Mouse (Mus musculus): ENCODE data around the gene Scaf4. TPM values are rescaled to one million over a fixed set of nuclear protein-coding genes. Genes with fewer than 3 reads are reported as not detected.
A peak's percentile ranks its signal among the peaks of the same experiment; 100 is the strongest.

Scaf4 gene
- polyA plus RNA-seq, 1 experiment = 40.1 TPM

DNA sequence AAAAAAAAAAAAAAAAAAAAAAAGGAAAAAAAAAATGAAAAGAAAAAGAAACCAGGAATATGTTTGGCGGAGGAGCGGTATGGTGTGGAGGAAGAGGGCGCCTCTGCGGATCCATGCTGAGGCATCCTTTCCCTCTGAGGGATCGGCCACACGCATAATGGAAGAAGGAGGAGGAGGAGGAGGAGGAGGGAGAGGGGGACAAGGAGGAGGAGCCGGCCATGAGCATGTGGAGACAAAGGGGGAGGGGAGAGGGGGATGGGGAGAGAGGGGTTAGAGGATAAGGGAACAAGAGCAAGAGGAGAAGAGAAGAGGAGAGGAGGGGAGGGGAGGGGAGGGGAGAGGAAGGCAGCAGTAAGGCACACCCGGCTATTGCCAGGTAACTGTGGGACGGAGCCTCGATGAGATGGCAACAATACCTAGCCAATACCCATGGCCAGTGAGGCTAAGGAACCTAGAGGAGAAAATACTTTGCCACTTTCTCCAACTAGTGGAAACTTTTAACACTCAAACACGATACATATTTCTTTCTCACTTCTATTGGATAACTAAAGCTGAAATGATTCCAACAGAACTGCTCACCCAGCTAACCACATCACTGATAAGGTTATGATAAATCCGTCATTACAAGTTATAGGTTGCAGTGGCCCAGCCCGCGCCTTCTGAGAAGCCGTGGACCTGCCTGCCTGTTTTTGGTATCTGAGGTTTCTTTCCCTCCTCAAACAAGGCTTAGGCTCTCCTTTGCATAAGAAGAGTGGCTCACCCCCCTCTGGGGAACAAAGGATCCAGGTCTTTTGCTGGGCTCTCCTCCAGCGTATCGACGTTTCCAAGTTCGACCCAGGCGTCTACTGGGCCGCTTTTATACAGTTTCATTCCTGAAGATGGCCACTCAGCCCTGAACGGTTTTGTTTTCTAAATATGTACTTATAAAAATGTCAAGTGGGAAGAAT is 13.4 kb upstream of the Scaf4 start:
- no peak overlapping the region for H3K27ac ChIP-seq (ENCODE audit: insufficient read depth, low read length)
- H3K4me3 ChIP-seq (ENCODE audit: insufficient read depth, low read length) = no peak overlapping the region
- no peaks in the 10 kb centered on the region for H3K4me1 ChIP-seq (ENCODE audit: control insufficient read depth, insufficient read depth, low read length)
- TF ChIP-seq CTCF (IDR thresholded peaks at IDR 0.05; ENCODE audit: extremely low read depth, insufficient read depth, low read length) = no peak
- TF ChIP-seq POLR2A (IDR thresholded peaks at IDR 0.05; ENCODE audit: extremely low read depth, insufficient read depth, low read length) = no peak

DNA sequence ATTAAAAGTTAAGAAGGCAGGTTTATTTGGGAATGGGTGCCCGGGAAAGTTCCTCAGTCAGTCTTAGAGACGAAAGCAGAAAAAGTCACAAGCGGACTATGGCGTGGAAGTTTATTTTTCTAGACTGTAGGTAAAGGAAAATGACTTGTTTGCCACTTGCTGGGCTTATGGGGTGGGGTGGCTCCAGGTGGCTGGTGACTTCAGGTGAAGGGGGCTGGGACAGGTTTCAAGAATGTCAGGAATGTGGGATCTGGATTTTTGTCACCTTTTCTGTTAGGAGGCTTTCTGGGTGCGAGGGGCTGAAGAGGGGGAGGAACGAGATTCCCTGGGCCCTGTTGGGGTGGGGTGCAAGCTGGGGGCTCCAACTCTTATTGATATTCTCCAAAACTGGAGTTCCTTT is 7.4 kb upstream of the Scaf4 start:
- Histone ChIP-seq H3K27ac (ENCODE audit: insufficient read depth, low read length) (no peak overlapping the region), H3K4me1 (ENCODE audit: control insufficient read depth, insufficient read depth, low read length) (no peaks in the 10 kb centered on the region), H3K4me3 (ENCODE audit: insufficient read depth, low read length) (no peak overlapping the region)
- TF ChIP-seq CTCF (IDR thresholded peaks at IDR 0.05; ENCODE audit: extremely low read depth, insufficient read depth, low read length) (no peak), POLR2A (IDR thresholded peaks at IDR 0.05; ENCODE audit: extremely low read depth, insufficient read depth, low read length) (no peak)

DNA sequence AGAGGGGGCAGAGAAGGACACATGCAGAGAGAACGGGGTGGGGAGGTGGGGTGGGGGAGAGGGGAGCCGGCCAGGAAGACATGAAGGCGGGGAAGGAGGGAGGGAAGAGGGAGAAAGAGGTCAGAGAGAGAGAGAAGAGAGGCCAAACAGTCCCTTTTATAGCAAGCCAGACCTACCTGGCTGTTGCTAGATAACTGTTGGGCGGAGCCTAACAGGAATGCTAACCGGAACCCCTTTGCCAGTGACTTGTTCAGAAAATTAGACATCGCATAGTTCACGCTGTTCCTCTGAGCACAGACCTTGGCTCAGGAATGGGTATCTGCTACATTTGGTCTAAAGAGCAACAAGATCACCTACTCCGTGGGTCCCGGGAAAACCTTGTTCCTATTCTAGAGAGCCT is 6.7 kb upstream of the Scaf4 start:
- no peak for TF ChIP-seq CTCF (IDR thresholded peaks at IDR 0.05; ENCODE audit: extremely low read depth, insufficient read depth, low read length)
- no peak for TF ChIP-seq POLR2A (IDR thresholded peaks at IDR 0.05; ENCODE audit: extremely low read depth, insufficient read depth, low read length)
- Histone ChIP-seq H3K27ac (ENCODE audit: insufficient read depth, low read length) (no peak overlapping the region), H3K4me1 (ENCODE audit: control insufficient read depth, insufficient read depth, low read length) (no peaks in the 10 kb centered on the region), H3K4me3 (ENCODE audit: insufficient read depth, low read length) (no peak overlapping the region)

DNA sequence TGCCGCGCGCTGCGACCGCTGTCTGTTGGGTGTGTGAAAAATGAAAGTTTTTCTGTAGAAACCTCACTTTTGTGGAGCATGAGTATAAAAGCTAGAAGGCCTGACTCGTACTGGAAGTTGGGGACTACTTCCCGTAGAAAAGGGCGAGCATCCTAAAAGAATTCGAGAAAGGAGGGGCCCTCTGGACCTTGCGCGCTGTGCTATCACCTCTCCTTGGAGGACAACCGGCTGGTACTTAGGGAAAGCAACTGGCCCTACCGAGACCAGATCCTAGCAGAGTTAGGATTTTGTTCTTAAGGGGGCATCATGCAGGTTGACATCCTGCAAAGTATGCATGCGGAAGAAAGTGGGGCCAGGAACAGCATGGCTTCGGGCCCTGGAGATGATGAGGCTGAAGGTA is 613 bp upstream of the Scaf4 start:
- no peak for TF ChIP-seq CTCF (IDR thresholded peaks at IDR 0.05; ENCODE audit: extremely low read depth, insufficient read depth, low read length)
- no peak for TF ChIP-seq POLR2A (IDR thresholded peaks at IDR 0.05; ENCODE audit: extremely low read depth, insufficient read depth, low read length)
- Histone ChIP-seq H3K27ac (ENCODE audit: insufficient read depth, low read length) (no peak overlapping the region), H3K4me3 (ENCODE audit: insufficient read depth, low read length) (peak overlapping the region; percentile 49), H3K4me1 (ENCODE audit: control insufficient read depth, insufficient read depth, low read length) (peaks cover 9% of the 10 kb centered on the region)

DNA sequence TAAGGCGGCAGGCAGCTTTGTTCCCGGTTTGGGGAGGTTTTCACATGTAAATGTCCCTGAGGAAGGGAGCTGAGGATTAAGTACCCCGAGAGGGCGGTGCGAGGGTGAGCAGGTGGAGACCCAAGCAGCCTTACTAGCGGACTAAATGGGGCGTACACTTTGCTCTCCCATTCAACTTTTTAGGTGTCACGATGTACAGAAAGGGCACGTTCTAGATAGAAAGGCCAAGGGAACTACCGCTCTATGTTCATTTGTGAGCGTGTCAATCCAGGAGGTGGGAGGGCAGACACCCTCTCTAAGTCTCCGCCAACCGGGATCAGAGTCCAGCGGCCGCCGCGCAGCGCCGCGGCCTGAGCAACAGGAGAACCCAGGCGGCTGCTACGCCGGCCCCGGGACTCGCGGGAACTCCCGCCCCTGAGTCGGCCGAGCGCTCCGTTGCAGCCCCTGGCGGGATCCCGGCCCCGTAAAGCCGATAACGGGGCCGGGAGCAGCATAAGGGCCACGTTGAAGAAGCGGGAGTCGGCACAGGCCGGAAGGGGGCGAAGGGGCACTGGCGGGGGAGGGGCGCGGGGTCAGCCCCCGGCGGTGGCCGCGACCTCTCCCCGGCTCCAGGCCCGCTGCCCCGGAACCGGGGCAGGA is 918 bp downstream of the Scaf4 start:
- TF ChIP-seq CTCF (IDR thresholded peaks at IDR 0.05; ENCODE audit: extremely low read depth, insufficient read depth, low read length) = no peak
- TF ChIP-seq POLR2A (IDR thresholded peaks at IDR 0.05; ENCODE audit: extremely low read depth, insufficient read depth, low read length) = no peak
- Histone ChIP-seq H3K4me1 (ENCODE audit: control insufficient read depth, insufficient read depth, low read length) (peaks cover 11% of the 10 kb centered on the region), H3K4me3 (ENCODE audit: insufficient read depth, low read length) (peak overlapping the region; percentile 49), H3K27ac (ENCODE audit: insufficient read depth, low read length) (no peak overlapping the region)

DNA sequence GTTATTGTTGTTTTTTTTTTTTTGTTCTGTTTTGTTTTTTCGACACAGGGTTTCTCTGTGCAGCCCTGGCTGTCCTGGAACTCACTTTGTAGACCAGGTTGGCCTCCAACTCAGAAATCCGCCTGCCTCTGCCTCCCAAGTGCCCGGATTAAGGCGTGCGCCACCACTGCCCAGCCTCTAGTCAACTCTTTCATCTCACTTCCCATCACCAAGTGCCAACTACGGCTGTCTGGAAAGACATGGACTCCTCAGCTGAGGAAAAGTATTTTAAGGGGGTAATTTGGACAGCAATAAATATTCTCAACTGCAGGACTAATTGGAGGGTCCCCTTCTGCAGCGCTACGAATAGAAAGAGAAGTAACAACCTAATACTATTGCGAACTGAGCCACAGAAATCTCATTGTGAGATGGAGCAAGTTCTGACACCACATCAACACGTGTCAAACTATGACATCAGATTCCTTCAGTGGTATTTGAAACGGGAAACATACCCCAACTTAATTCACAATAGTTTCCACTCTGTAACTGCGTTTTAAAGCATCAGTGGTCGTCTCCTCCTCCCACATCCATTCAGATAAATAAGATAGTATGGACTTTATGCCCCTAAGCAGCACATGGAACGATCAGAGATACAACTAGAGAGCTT is 1.6 kb downstream of the Scaf4 start:
- no peak for TF ChIP-seq POLR2A (IDR thresholded peaks at IDR 0.05; ENCODE audit: extremely low read depth, insufficient read depth, low read length)
- TF ChIP-seq CTCF (IDR thresholded peaks at IDR 0.05; ENCODE audit: extremely low read depth, insufficient read depth, low read length) = no peak
- Histone ChIP-seq H3K4me3 (ENCODE audit: insufficient read depth, low read length) (peak overlapping the region; percentile 49), H3K4me1 (ENCODE audit: control insufficient read depth, insufficient read depth, low read length) (peaks cover 11% of the 10 kb centered on the region), H3K27ac (ENCODE audit: insufficient read depth, low read length) (no peak overlapping the region)

DNA sequence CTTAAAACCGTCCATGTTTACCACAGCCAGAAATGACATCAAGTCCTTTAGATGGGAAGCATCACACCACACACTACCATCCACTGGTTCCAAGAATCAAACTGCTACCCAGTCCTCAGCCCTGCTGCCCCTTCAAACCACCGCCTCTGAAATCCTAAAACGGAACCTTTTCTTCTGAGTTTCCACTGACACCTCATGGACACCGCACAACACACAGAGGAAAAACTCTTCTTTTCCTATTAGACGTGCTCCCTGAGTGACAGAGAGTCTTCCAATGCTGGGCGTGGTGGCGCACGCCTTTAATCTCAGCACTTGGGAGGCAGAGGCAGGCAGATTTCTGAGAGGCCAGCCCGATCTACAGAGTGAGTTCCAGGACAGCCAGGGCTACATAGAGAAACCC is 2.9 kb downstream of the Scaf4 start:
- Histone ChIP-seq H3K4me3 (ENCODE audit: insufficient read depth, low read length) (no peak overlapping the region), H3K27ac (ENCODE audit: insufficient read depth, low read length) (no peak overlapping the region), H3K4me1 (ENCODE audit: control insufficient read depth, insufficient read depth, low read length) (peaks cover 11% of the 10 kb centered on the region)
- no peak for TF ChIP-seq CTCF (IDR thresholded peaks at IDR 0.05; ENCODE audit: extremely low read depth, insufficient read depth, low read length)
- TF ChIP-seq POLR2A (IDR thresholded peaks at IDR 0.05; ENCODE audit: extremely low read depth, insufficient read depth, low read length) = no peak

DNA sequence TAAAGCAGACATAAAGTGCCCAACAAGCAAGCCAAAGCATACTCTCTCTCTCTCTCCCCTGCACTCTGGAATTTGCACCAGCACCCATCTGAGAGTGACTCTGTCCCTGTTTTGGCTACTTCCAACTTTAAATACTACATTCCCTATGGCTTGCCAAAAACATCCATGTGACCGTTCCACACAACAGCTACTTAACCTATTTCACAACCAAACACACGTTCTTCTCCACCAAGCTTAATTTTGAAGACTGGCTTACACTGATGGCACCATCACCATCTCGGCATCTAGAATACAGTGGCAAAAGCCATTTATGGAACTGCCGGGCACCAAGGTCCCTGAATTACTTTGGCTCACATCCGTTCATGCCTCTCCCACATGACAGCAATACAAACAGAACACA is 3.3 kb downstream of the Scaf4 start:
- Histone ChIP-seq H3K27ac (ENCODE audit: insufficient read depth, low read length) (no peak overlapping the region), H3K4me3 (ENCODE audit: insufficient read depth, low read length) (no peak overlapping the region), H3K4me1 (ENCODE audit: control insufficient read depth, insufficient read depth, low read length) (peaks cover 11% of the 10 kb centered on the region)
- TF ChIP-seq POLR2A (IDR thresholded peaks at IDR 0.05; ENCODE audit: extremely low read depth, insufficient read depth, low read length) (no peak), CTCF (IDR thresholded peaks at IDR 0.05; ENCODE audit: extremely low read depth, insufficient read depth, low read length) (no peak)

DNA sequence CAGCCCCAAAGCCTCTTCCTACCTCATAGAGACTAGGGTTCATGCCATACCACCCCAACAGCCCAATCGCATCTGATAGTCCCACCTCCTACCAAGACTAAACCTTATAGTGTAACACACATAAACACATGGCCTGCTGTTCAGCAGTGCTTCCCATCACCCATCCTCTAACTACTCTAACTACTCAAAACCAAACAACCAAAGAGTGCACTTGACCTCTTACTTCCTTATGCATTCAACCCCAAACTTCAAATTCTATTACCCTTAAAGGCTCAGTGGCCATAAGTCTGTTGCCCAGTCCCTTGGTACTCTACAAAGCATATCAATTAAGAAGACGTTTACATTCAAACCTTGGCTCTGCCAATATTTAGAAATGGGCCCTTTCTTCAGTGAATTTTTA is 3.8 kb downstream of the Scaf4 start:
- no peak for TF ChIP-seq CTCF (IDR thresholded peaks at IDR 0.05; ENCODE audit: extremely low read depth, insufficient read depth, low read length)
- TF ChIP-seq POLR2A (IDR thresholded peaks at IDR 0.05; ENCODE audit: extremely low read depth, insufficient read depth, low read length) = no peak
- Histone ChIP-seq H3K4me3 (ENCODE audit: insufficient read depth, low read length) (no peak overlapping the region), H3K27ac (ENCODE audit: insufficient read depth, low read length) (no peak overlapping the region), H3K4me1 (ENCODE audit: control insufficient read depth, insufficient read depth, low read length) (peaks cover 11% of the 10 kb centered on the region)

All from cortical plate, adult 2 months (tissue).